In the genomic region with DNA sequence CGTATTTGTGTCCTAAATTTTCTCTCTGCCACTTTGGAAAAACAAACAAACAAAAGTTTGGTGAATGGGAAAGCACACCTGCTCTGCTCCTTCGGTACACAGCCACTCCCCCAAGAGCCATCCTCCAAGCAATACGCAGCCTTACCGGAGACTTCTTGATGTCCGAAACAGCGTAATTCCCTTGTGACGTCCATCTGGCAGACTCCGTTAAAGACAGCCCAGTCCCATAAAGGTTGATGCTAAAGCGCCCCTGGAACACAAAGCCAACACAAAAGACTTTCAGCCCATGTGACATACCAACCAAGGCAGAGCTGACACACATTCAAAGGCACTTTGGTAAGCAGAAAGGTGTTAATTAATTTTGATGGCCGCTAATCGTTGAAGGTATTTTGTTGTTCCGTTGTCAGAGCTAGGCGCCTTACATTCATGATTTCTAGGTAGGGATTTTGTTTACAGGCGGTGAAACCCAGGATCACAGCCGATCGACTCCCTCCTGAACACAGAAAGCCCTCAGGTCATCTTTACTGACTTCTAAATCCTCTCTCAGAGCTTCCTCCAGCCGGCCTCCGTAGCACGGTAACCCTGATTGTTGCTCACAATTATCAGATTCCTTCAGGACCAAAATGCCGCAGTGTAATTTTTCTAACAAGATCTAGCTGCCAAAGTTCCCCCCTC, we compare ENCODE assay signal across 9 mouse cellular contexts. TPM values are rescaled to one million over a fixed set of nuclear protein-coding genes. Genes with fewer than 3 reads are reported as not detected.
DNase-seq lines count a peak whose midpoint lies in the region; ATAC-seq and TF ChIP-seq lines count a peak whose summit lies in the region.
"Had no signal": no experiment of that assay in that cellular context is flagged by ENCODE, and none has a peak within 500 bp of the region (broad histone marks: within the 10 kb centered on the region; RNA-seq: fewer than 3 reads in every experiment).

No protein-coding gene starts in this region.

- no peaks in the 10 kb centered on the region for H3K9me3 ChIP-seq in kidney, embryonic 14.5 days (ENCODE audit: control insufficient read depth, low read length)
- H3K9me3 ChIP-seq in hindbrain, embryonic 15.5 days = no peaks in the 10 kb centered on the region

- no peak overlapping the region for H3ac ChIP-seq in myocyte (ENCODE audit: control insufficient read depth, insufficient read length)

- peaks cover 23% of the 10 kb centered on the region for H3K36me3 ChIP-seq in kidney, embryonic 14.5 days (ENCODE audit: control insufficient read depth, insufficient read depth, low read length)
- no peaks in the 10 kb centered on the region for H3K36me3 ChIP-seq in hindbrain, embryonic 15.5 days
- H3K36me3 ChIP-seq in myocyte (ENCODE audit: control insufficient read depth, insufficient read depth) = no peaks in the 10 kb centered on the region
- H3K36me3 ChIP-seq: G1E had no signal

- no peaks in the 10 kb centered on the region for H3K79me2 ChIP-seq in myocyte (ENCODE audit: control insufficient read depth, insufficient read depth)

- H3K4me3 ChIP-seq in kidney, embryonic 14.5 days (ENCODE audit: low read length) = 0 out of 2 replicates have a peak overlapping the region, but pooled peaks have one; percentile 7
- H3K4me3 ChIP-seq in hindbrain, embryonic 15.5 days = peak overlapping the region; percentile 33
- no peak overlapping the region for H3K4me3 ChIP-seq in myocyte

- H3K27ac ChIP-seq in kidney, embryonic 14.5 days (ENCODE audit: low read depth, low read length) = no peak overlapping the region
- H3K27ac ChIP-seq in hindbrain, embryonic 15.5 days (replicated peaks) = no peak overlapping the region

- WGBS in kidney, embryonic 14.5 days = 15% methylated on average over 20 of the region's 20 CpGs
- 5% methylated on average over 20 of the region's 20 CpGs for WGBS in hindbrain, embryonic 15.5 days

- no peaks in the 10 kb centered on the region for H3K4me1 ChIP-seq in kidney, embryonic 14.5 days (ENCODE audit: control insufficient read depth, insufficient read depth, low read length)
- peaks cover 15% of the 10 kb centered on the region; the same call in 1 of the 2 replicates for H3K4me1 ChIP-seq in hindbrain, embryonic 15.5 days (replicated peaks)

- no peaks in the 10 kb centered on the region for H3K27me3 ChIP-seq in kidney, embryonic 14.5 days (ENCODE audit: control insufficient read depth, insufficient read depth, low read length)
- peaks cover 11% of the 10 kb centered on the region; the same call in 1 of the 2 replicates for H3K27me3 ChIP-seq in hindbrain, embryonic 15.5 days
- no peaks in the 10 kb centered on the region for H3K27me3 ChIP-seq in myocyte (ENCODE audit: control insufficient read depth, insufficient read depth, insufficient read length)

- no peak for DNase-seq in kidney, postnatal 25 days
- DNase-seq in embryo, embryonic 10.5 days (ENCODE audit: low spot score) = peak; percentile 51
- DNase-seq in MN1 (ENCODE audit: low spot score) = no peak
- DNase-seq in gastrocnemius, postnatal 4 days (ENCODE audit: low spot score in 2 of 2) = no peak
- DNase-seq in cerebellum, postnatal 14 days = no peak

- TF ChIP-seq POLR2A in myocyte (IDR thresholded peaks at IDR 0.05; ENCODE audit: insufficient read length, low read depth) = no peak

- peak overlapping the region; percentile 23; the same call in 1 of the 2 replicates for H3K9ac ChIP-seq in kidney, embryonic 14.5 days (ENCODE audit: low read depth, low read length)
- peak overlapping the region; percentile 25 for H3K9ac ChIP-seq in hindbrain, embryonic 15.5 days

- peak; percentile 26 for ATAC-seq in kidney, embryonic 14.5 days (ENCODE audit: low FRiP score, low TSS enrichment)
- ATAC-seq in hindbrain, embryonic 15.5 days (ENCODE audit: low FRiP score, low read depth) = peak; percentile 61

- H3K4me2 ChIP-seq in kidney, embryonic 14.5 days (replicated peaks; ENCODE audit: low read depth, low read length) = peak overlapping the region; percentile 36
- peak overlapping the region; percentile 61 for H3K4me2 ChIP-seq in hindbrain, embryonic 15.5 days
- H3K4me2 ChIP-seq in myocyte (ENCODE audit: low read depth) = peak overlapping the region; percentile 71

TF ChIP-seq in myocyte, 11 proteins besides CTCF, POLR2A, EP300 and RAD21:
- TF ChIP-seq TCF3 (IDR thresholded peaks at IDR 0.05; ENCODE audit: insufficient read length, low read depth) (no peak), TCF12 (IDR thresholded peaks at IDR 0.05; ENCODE audit: insufficient read depth, poor library complexity, severe bottlenecking) (no peak), MYOD1 (IDR thresholded peaks at IDR 0.05; ENCODE audit: control insufficient read depth in 1 of 3, insufficient read length in 2 of 3, low read depth in 2 of 3) (no peak), USF1 (IDR thresholded peaks at IDR 0.05; ENCODE audit: low read depth) (no peak), MYOG (IDR thresholded peaks at IDR 0.05; ENCODE audit: control insufficient read depth in 1 of 3, insufficient read depth in 1 of 3, insufficient read length in 2 of 3, low read depth in 2 of 3) (no peak), MAX (IDR thresholded peaks at IDR 0.05; ENCODE audit: low read depth) (no peak), POLR2AphosphoS2 (IDR thresholded peaks at IDR 0.05; ENCODE audit: insufficient read length, low read depth) (no peak), SRF (IDR thresholded peaks at IDR 0.05; ENCODE audit: control insufficient read depth, insufficient read length, low read depth) (no peak), CEBPB (IDR thresholded peaks at IDR 0.05; ENCODE audit: insufficient read depth, poor library complexity, severe bottlenecking) (no peak), E2F4 (IDR thresholded peaks at IDR 0.05; ENCODE audit: insufficient read depth) (no peak), REST (IDR thresholded peaks at IDR 0.05; ENCODE audit: insufficient read depth, insufficient read length) (no peak)
TF ChIP-seq in myocyte: peak in this region for 0.

RNA-seq across cellular contexts. Expression of gene A730049H05Rik, which starts 29.4 kb away (rescaled TPM):
- 1.2 and 1.6 TPM in 2 replicates for polyA plus RNA-seq in kidney, embryonic 14.5 days (2014; fragmentation: Nextera tagmentation; extraction: Ambion mirVana)
- polyA plus RNA-seq in hindbrain, embryonic 15.5 days (2015; fragmentation: Nextera tagmentation; extraction: Ambion mirVana) = 0.69 and 0.74 TPM in 2 replicates
- 0.12 TPM for polyA plus RNA-seq in myocyte (2012; fragmentation: generic; extraction: Trizol)
- total RNA-seq in gastrocnemius, postnatal 4 days (2021) = under 1 TPM; 0.16 to 0.20 TPM
- polyA plus RNA-seq: G1E had no signal
